Mouse (Mus musculus) CD4-positive helper T cell, adult 2 months (primary cell): ENCODE data around the gene Padi1.

Experiments
- DNase-seq: peaks from one replicate; pipeline ENCODE4 v3.0.0-alpha.2; 2012; ENCODE audit warnings: low read depth, missing footprints, low spot score

Gene Padi1

GRCm38 (mm10) chr4:140862036-140862650 lies 16.6 kb upstream of the Padi1 start:
- no peak for DNase-seq

GRCm38 (mm10) chr4:140860767-140861147 lies 15.2 kb upstream of the Padi1 start:
- DNase-seq = no peak

- DNase-seq = no peak
These were observed 14.7 kb upstream of the Padi1 start for GRCm38 (mm10) chr4:140860125-140860766.

- DNase-seq = no peak
These were observed 13.7 kb upstream of the Padi1 start for GRCm38 (mm10) chr4:140859291-140859690.

GRCm38 (mm10) chr4:140857813-140858212 lies 12.2 kb upstream of the Padi1 start:
- no peak for DNase-seq

- DNase-seq = no peak
These were observed 11.5 kb upstream of the Padi1 start for GRCm38 (mm10) chr4:140857041-140857440.

- DNase-seq = no peak
These were observed 9.6 kb upstream of the Padi1 start for GRCm38 (mm10) chr4:140855151-140855550.

GRCm38 (mm10) chr4:140854455-140854864 lies 8.9 kb upstream of the Padi1 start:
- DNase-seq = no peak

- no peak for DNase-seq
These were observed 8.0 kb upstream of the Padi1 start for GRCm38 (mm10) chr4:140853626-140854025.

GRCm38 (mm10) chr4:140849310-140849709 lies 3.7 kb upstream of the Padi1 start:
- DNase-seq = no peak

- no peak for DNase-seq
These were observed 587 bp downstream of the Padi1 start for GRCm38 (mm10) chr4:140844991-140845390.

- DNase-seq = no peak
These were observed 1.8 kb downstream of the Padi1 start for GRCm38 (mm10) chr4:140843670-140844280.

- DNase-seq = no peak
These were observed 2.7 kb downstream of the Padi1 start for GRCm38 (mm10) chr4:140842909-140843308.

- DNase-seq = no peak
These were observed 7.7 kb downstream of the Padi1 start for GRCm38 (mm10) chr4:140837879-140838278.

GRCm38 (mm10) chr4:140836208-140836866 lies 9.2 kb downstream of the Padi1 start:
- DNase-seq = no peak

GRCm38 (mm10) chr4:140835682-140836081 lies 9.9 kb downstream of the Padi1 start:
- peak; percentile 21 for DNase-seq

- DNase-seq = no peak
These were observed 11.1 kb downstream of the Padi1 start for GRCm38 (mm10) chr4:140834327-140834934.

GRCm38 (mm10) chr4:140832821-140833220 lies 12.8 kb downstream of the Padi1 start:
- DNase-seq = peak; percentile 41

- DNase-seq = no peak
These were observed 13.8 kb downstream of the Padi1 start for GRCm38 (mm10) chr4:140831808-140832207.

GRCm38 (mm10) chr4:140827237-140827636 lies 18.3 kb downstream of the Padi1 start:
- no peak for DNase-seq

GRCm38 (mm10) chr4:140825942-140826341 lies 19.6 kb downstream of the Padi1 start:
- peak; percentile 14 for DNase-seq

GRCm38 (mm10) chr4:140821988-140822387 lies 23.6 kb downstream of the Padi1 start:
- DNase-seq = peak; percentile 50
